In genomic region chr15:88325108-88325507, GRCm38 (mm10) we compare ENCODE assay signal across 16 mouse cellular contexts.
A peak's percentile ranks its signal among the peaks of the same experiment; 100 is the strongest.
DNase-seq lines count a peak whose midpoint lies in the region; ATAC-seq lines count a peak whose summit lies in the region.
"Had no signal": no experiment of that assay in that cellular context is flagged by ENCODE, and none has a peak within 500 bp of the region (broad histone marks: within the 10 kb centered on the region; RNA-seq: fewer than 3 reads in every experiment).

No protein-coding gene starts in this region.

- 48% methylated on average over 6 of the region's 6 CpGs for WGBS in intestine, embryonic 14.5 days
- 53% methylated on average over 6 of the region's 6 CpGs for WGBS in intestine, embryonic 15.5 days

- no peak overlapping the region for H3K4me3 ChIP-seq in intestine, embryonic 14.5 days (ENCODE audit: low read depth, low read length)
- H3K4me3 ChIP-seq in intestine, embryonic 15.5 days (replicated peaks), result no peak overlapping the region
- H3K4me3 ChIP-seq: forebrain, embryonic 15.5 days; limb, embryonic 15.5 days had no signal

- no peak overlapping the region for H3K27ac ChIP-seq in intestine, embryonic 14.5 days (ENCODE audit: low read depth)
- H3K27ac ChIP-seq in intestine, embryonic 15.5 days, result no peak overlapping the region
- H3K27ac ChIP-seq: forebrain, embryonic 15.5 days; limb, embryonic 15.5 days; macrophage had no signal

- H3K4me1 ChIP-seq in intestine, embryonic 14.5 days (replicated peaks; ENCODE audit: control insufficient read depth, insufficient read depth, low read length), result no peaks in the 10 kb centered on the region
- no peaks in the 10 kb centered on the region for H3K4me1 ChIP-seq in intestine, embryonic 15.5 days (replicated peaks)
- H3K4me1 ChIP-seq: limb, embryonic 15.5 days had no signal

- no peaks in the 10 kb centered on the region for H3K36me3 ChIP-seq in intestine, embryonic 14.5 days (ENCODE audit: control insufficient read depth, insufficient read depth, low read length)
- no peaks in the 10 kb centered on the region for H3K36me3 ChIP-seq in intestine, embryonic 15.5 days
- H3K36me3 ChIP-seq: forebrain, embryonic 15.5 days; limb, embryonic 15.5 days had no signal

- ATAC-seq in intestine, embryonic 14.5 days (replicated peaks; ENCODE audit: low FRiP score, low TSS enrichment, low read depth), result no peak
- no peak for ATAC-seq in intestine, embryonic 15.5 days
- ATAC-seq: forebrain, embryonic 15.5 days; intestine, postnatal 0 days; liver, postnatal 0 days had no signal

- H3K9me3 ChIP-seq in intestine, embryonic 14.5 days (ENCODE audit: control insufficient read depth, low read length), result no peaks in the 10 kb centered on the region
- H3K9me3 ChIP-seq in intestine, embryonic 15.5 days, result no peaks in the 10 kb centered on the region
- H3K9me3 ChIP-seq: forebrain, embryonic 15.5 days; limb, embryonic 15.5 days had no signal

- no peaks in the 10 kb centered on the region for H3K27me3 ChIP-seq in intestine, embryonic 14.5 days (replicated peaks; ENCODE audit: control insufficient read depth, insufficient read depth, low read length)
- H3K27me3 ChIP-seq in intestine, embryonic 15.5 days (replicated peaks), result no peaks in the 10 kb centered on the region
- H3K27me3 ChIP-seq: forebrain, embryonic 15.5 days; limb, embryonic 15.5 days had no signal

- peak; percentile 63 for DNase-seq in intestine, embryonic 14.5 days (ENCODE audit: low spot score)
- DNase-seq in ES-CJ7 (ENCODE audit: low read depth, low spot score), result peak; percentile 30
- DNase-seq in ZHBTc4 (ENCODE audit: low read depth, low spot score), result peak; percentile 38
- peak; percentile 31 for DNase-seq in forelimb bud, embryonic 11.5 days (ENCODE audit: low read depth, low spot score)
- DNase-seq in cerebellum, adult 11-12 months, result no peak
- DNase-seq in left cerebral cortex, adult 8-10 months (ENCODE audit: low spot score in 2 of 2), result no peak
- DNase-seq: cerebellum, postnatal 36 days; gastrocnemius, postnatal 10 days; liver, postnatal 0 days; midbrain, embryonic 14.5 days; thymus, adult 18-20 months had no signal

- H3K9ac ChIP-seq in intestine, embryonic 14.5 days (ENCODE audit: low read length), result no peak overlapping the region
- H3K9ac ChIP-seq in intestine, embryonic 15.5 days, result no peak overlapping the region
- H3K9ac ChIP-seq: forebrain, embryonic 15.5 days; limb, embryonic 15.5 days; liver, postnatal 0 days had no signal

- no peak overlapping the region for H3K4me2 ChIP-seq in intestine, embryonic 14.5 days (ENCODE audit: low read length)
- H3K4me2 ChIP-seq in intestine, embryonic 15.5 days (replicated peaks), result no peak overlapping the region
- H3K4me2 ChIP-seq: forebrain, embryonic 15.5 days; limb, embryonic 15.5 days had no signal

Comparison
In these comparisons a context has a peak if more than half of its experiments do, and no peak if none do; other contexts are left out.
1. DNase-seq: peak in intestine, embryonic 14.5 days (single experiment), ES-CJ7 (single experiment), ZHBTc4 (single experiment) and forelimb bud, embryonic 11.5 days (single experiment); none in cerebellum, adult 11-12 months (single experiment) and left cerebral cortex, adult 8-10 months (0 of 2).